Mouse (Mus musculus) R1 (cell line): ENCODE data around the gene Car10.

Source experiments
- DNase-seq: peaks from one replicate; pipeline ENCODE4 v3.0.0-alpha.2; 2018; ENCODE audit warnings: low read depth, low spot score

Gene Car10

DNA sequence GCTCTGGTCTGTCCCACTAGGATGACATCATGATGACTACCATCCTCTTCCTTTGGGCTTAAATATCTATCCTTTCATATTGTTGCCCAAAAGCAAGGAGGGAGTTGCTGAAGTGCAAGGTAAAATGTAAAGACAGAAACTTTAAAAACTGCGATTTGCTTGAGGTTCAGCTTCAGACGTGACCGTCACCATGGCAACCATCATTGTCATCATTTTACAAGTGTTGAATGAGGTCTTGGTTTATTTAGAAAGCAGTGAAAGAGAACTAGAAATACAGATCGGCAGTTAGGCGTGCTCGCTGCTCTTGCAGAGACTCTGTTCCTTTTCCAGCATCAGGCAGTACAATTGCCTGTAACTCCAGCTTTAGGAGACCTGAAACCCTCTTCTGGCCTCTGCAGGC lies 400.1 kb downstream of the Car10 start:
- DNase-seq, result peak; percentile 17

- no peak for DNase-seq
Measured at GRCm38 (mm10) chr11:93500442-93500841, 402.6 kb downstream of the Car10 start.

DNA sequence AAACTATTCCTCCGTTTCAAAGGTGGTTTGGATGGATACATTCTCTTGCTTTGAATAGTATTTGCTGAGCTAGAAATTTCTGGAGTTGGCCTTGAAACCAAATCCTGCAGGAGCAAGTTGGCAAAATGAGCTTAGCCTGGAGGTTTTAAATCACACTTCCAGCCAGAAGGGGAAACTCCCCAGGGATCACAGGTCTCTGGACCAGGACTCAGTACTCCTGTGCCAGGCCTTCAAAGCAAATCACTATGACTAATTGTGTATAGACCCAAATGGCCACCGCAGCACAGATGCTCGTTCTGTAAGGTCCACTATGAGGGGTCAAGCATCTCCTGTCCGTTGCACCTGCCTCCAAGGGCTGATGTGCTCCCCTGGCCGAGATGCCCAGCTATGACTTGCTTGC lies 403.8 kb downstream of the Car10 start:
- no peak for DNase-seq

DNA sequence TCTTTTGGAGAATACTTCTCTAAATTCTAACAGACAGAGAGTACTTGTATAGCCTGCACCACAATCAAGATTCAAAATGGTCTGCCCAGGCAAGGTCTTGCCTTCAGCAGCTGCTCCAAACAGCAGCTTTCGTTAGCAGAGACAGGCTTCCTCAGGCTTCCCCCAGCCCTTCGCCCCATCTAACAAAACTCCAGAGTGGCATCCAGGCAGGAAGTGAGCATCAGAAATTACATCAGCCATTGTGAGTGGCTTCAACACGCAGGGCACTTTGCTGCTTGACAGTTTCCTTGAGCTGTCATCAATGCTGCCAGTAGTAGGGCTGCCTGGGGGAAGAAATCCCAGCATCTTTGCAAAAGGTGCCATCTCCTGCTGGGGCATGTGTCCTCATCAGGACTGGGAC lies 405.0 kb downstream of the Car10 start:
- DNase-seq, result no peak

GRCm38 (mm10) chr11:93503469-93503868 lies 405.6 kb downstream of the Car10 start:
- peak; percentile 45 for DNase-seq

DNA sequence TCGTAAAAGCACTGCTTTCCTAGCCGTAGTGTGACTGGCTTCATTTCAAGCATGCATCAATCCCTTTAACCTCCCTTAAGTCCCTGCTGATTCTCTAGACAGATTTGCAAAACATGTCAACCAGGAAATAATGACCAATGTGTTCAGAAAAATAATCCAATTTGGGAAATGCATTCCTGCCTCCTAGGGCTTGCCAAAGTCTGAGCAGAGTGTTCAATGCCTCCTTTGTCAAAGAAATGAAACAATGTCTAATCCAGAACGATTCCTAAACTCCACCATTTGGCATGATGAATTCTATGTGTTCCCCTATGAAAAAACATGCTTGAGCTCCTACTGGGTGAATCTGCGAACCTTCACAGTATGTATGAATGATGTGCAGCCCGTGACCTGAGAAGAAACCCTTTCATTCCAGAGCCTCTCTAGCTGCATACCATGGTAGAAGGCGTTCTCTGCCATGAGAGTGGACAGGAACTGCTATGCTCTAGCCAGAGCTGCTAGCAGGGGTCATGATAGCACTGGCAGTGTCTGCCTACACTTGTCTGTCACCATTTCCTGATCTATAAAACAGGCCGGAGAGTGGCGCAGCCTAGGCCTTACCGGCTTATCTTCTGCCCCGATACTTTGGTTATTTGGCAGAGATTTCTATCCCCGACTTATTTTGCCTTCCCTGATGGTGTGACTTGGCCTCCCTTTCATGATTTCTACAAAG lies 411.9 kb downstream of the Car10 start:
- no peak for DNase-seq

DNA sequence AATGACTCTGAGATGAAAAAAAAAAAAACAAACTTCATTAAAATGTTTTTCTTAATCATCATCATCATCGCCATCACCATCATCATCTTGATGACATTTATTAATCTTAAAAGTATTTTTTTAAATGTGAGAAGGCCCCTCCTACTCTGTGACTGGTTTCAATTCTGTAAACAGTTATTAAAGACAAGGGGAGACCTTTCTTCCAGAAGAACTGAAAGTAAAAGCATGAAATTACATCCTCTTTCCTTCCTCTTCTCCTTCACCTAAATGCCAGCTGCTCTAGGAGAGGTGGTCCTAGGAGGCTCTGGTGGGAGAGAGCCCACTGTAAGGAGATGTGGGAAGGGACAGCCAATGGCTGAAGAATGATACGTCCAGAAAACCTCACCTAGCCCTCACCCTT lies 415.0 kb downstream of the Car10 start:
- no peak for DNase-seq

DNA sequence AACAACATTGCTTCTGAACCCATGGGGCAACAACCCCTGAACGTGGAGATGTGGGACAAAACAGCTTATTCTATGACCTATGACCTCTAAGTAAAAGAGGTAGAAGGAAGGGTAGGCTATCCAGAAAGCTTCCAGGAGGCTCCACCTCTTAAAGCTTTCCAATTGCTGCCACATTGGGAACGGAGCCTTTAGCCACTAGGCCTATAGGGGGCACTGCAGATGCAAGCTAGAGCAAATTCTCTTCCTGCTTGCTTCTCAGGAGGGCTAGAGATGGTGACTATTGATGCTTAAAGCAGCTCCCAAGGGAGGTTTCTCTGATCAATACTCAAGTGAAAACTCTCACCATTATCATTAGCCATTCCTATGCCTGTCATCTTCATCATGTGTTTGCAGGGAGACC lies 416.6 kb downstream of the Car10 start:
- DNase-seq, result no peak

- DNase-seq, result no peak
Measured at GRCm38 (mm10) chr11:93515566-93515965, 417.7 kb downstream of the Car10 start.

- no peak for DNase-seq
Measured at GRCm38 (mm10) chr11:93516216-93516615, 418.4 kb downstream of the Car10 start.

- DNase-seq, result no peak
Measured at GRCm38 (mm10) chr11:93516946-93517345, 419.1 kb downstream of the Car10 start.

DNA sequence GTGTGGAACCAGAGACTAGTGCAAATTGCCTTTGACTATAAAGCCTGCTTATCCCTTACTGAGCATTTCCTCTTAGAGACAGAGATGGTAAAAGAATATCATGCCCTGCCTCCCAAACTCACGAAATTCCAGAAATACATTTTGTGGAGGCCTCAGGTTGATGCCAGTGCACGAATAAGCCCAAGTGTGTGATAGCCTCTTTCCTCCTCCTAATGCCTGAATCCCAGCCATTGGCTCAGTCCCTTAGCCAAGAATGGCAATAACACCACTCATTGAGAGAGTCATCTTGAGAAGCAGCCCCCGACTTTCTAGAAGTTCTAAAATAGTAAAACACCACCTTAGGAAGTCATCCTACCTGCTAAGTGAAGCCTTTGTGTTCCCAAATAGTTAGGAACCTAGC lies 424.7 kb downstream of the Car10 start:
- no peak for DNase-seq

DNA sequence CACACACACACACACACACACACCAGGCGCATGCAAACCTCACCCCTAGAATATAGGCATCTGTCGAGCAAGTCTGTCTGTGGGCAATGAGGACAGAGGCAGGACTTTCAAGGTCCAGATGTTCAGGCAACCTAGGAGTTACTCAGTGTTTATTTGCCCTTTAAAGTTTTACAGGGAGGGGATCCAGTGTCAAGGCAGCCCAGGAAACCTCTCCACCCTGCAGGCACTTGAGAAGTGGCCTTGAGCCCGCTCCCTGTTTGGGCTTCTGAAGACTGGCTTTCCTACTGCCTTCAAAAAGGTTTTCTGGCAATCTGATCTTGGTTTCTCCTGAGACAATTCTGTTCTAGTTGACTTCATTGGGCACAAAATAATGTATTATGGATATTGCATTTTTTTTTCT lies 428.1 kb downstream of the Car10 start:
- no peak for DNase-seq

DNA sequence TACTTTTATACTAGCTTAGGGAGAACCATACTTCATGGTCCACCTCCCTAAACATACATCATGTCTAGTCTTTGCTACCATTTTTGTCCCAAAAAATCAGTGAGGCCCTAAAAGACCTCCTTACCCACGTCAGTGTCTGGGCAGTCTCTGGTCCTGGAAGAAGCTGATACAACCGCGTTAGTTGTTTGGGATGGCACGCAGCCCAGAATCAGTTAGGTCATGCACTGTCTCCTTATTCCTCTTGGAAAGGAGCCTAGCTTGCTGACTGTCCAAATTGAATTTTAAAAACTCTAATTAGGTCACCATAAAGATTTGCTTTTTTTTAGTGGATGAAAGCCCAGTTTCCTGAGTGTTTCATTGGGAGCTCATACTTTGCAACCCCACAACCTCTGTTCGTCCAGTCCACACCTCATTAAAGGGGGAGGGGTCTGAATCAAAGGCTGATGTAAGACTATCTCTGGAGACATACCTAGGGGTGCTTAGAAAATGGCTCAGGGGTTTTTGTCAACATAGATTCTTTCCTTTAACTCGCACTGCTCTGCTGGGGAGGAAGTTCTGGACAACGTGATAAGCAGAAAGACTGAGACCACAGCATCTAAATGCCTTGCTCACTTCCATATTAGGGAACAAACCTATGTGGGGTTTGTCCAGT lies 433.3 kb downstream of the Car10 start:
- DNase-seq, result no peak

- DNase-seq, result no peak
Measured at GRCm38 (mm10) chr11:93536244-93536643, 438.4 kb downstream of the Car10 start.

DNA sequence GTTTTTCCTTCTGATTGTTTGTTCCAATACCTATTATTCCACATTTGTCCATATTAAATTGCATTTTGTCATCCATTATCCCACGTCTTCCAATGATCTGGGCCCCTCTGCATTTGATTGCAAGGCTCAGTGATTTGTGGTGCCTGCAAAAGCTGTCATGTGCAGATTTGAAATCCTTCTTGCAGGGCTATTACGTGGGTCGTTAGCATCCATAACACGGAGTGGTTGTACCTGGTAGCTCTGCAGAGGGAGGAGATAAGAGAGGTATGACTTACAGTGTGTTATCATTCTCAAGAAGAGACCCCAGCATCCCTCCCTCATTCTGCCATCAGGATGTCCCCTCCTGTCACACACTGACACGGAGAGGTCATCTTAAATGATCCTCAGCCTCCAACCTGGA lies 451.1 kb downstream of the Car10 start:
- no peak for DNase-seq

- peak; percentile 54 for DNase-seq
Measured at GRCm38 (mm10) chr11:93550908-93551307, 453.1 kb downstream of the Car10 start.

DNA sequence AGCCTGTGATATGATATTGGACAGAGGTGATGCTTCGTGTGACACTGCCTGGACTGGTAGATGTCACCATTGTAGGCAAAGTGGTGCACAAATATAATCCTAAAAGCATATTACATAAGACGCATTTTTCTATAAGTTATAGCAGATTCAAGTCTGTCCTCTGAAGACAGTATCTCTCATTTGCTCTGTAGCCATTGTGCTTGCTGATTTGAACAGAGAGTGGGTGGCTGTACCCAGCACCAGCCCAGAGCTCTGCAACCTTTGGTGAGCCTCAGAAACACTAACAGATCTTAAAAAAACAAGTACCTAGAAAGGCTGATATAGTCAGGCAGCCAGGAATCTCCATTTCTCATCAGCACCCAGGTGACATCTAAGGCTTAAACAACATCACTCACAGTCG lies 461.3 kb downstream of the Car10 start:
- DNase-seq, result no peak

- DNase-seq, result no peak
Measured at GRCm38 (mm10) chr11:93560570-93560969, 462.7 kb downstream of the Car10 start.

DNA sequence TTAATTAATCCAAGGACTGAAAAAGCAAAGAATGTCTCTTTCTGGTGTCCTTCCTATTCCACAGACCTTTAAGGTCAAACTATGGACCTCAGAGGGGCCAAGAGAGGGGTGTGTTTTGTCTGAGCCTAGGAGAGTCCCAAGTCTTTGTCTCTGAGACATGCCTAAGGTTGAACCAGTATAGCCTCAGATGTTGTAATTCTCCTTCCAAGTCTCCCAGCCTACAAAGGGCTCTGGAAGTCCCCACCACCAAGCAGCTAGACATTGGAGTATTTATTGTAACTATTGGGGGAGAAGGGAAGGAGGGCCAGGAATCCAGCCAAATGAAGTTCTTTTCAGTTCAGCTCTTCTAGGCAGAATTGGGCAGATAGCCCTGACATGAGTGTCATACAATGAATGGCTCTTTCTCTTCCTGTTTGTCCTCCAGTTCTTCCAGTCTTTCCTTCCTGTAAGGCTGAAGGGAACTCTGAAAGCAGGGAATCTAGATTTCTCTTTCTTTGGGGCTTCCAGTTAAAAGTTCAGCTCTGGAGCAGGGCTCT lies 464.6 kb downstream of the Car10 start:
- DNase-seq, result no peak

DNA sequence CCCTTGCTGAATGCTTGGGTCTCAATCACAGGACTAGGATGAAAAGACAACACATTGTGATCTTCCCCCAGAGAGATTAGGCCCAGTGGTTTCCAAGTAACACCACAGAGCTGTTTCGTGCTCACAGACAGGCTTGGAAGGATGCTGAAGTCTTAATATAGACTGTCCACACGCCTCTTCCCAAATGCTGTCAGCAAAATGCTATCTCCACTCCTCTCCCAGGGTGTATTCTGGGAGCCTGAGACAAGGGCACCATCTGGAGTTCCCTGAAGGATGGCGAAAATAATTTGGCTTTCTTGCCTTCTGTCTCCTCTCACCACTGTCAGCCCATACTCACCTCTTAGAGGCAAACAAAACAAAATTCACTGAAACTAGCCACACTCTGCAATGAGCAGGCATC lies 467.9 kb downstream of the Car10 start:
- no peak for DNase-seq

DNA sequence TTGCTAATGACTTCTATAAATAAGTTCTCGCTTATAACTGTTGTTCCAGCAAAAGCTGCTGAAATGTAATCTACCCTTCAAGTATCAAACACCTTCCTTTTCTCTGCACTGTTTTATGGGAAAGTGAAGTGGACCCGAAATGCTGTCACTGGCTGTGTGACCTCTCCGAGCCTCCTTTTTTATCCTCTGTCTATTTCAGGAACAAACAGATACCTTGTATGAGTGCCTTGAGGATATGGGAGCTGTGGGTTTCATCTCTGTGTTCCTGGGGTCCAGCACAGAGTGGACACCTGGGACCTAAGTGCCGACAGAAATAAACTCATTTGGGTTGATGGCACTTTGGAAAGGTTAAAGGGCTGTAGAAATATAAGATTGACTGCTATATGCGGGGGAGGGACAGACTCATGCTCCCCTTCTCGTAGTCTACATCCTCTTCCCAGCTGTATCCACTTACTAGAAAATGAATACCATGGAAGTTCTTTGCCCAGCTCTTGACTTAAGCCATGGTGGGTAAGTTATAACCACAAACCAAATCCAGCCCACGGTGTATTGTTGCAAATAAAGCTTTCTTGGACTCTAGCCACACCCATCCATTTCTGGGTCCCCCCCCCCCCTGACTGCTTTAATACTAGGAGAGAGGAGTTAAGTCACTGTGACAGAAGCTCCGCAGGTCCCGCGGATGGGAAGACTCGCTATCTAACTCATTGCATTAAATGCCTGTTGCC lies 474.3 kb downstream of the Car10 start:
- DNase-seq, result no peak

DNA sequence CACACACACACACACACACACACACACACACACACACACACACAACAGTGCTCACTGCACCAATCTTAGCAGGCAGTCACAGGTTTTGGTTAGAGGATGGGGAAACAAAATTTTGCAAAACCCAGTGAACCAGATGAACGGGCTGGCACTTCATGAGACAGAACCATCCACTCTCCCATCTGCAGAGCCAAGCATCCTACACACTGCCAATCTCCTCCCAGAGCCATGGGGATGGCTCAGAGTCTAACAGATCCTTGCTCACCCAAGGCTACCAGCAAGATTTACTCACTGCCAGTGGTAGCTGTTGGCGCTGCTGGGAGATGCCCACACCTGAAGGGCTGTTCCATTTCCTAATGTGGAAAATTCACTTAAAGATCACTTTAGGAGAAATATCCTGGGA lies 479.6 kb downstream of the Car10 start:
- no peak for DNase-seq
